Mouse (Mus musculus) MEL (cell line): ENCODE measurements around the gene Msi2.

ENCODE experiments used
- CTCF ChIP-seq, 3 experiments: IDR thresholded peaks in 2 of 3; conservative IDR thresholded peaks in 1 of 3; 2 replicates each; pipeline ENCODE4 v1.5.1; 2011 to 2012; ENCODE audit warnings: low read length in 3 of 3, low read depth in 2 of 3, mild to moderate bottlenecking in 2 of 3, improper control_type of control experiment in 1 of 3, inconsistent platforms in 1 of 3, mixed read lengths in 1 of 3, moderate library complexity in 1 of 3; ENCODE audit not compliant: control insufficient read depth in 1 of 3, insufficient read depth in 1 of 3, poor library complexity in 1 of 3, severe bottlenecking in 1 of 3
- GATA1 ChIP-seq: IDR thresholded peaks from 2 replicates; pipeline ENCODE4 v1.6.1; 2011; ENCODE audit warnings: low read depth, low read length, improper control_type of control experiment
- HCFC1 ChIP-seq: IDR thresholded peaks from 2 replicates; pipeline ENCODE4 v1.6.1; 2012; ENCODE audit warnings: low read depth, mild to moderate bottlenecking, inconsistent platforms, low read length, improper control_type of control experiment, moderate library complexity
- JUND ChIP-seq: IDR thresholded peaks from 2 replicates; pipeline ENCODE4 v1.6.1; 2011; ENCODE audit warnings: low read depth, mild to moderate bottlenecking, improper control_type of control experiment, low read length
- MAFK ChIP-seq: IDR thresholded peaks from 2 replicates; pipeline ENCODE4 v1.6.1; 2011; ENCODE audit warnings: low read depth, mild to moderate bottlenecking, low read length, improper control_type of control experiment, borderline replicate concordance
- MAX ChIP-seq: IDR thresholded peaks from 2 replicates; pipeline ENCODE4 v1.6.1; 2011; ENCODE audit warnings: low read length, improper control_type of control experiment
- MEF2A ChIP-seq: IDR thresholded peaks from 2 replicates; pipeline ENCODE4 v1.6.1; 2014; ENCODE audit warnings: low read depth, mild to moderate bottlenecking, inconsistent platforms, low read length, improper control_type of control experiment; ENCODE audit not compliant: poor library complexity, insufficient replicate concordance, severe bottlenecking; ENCODE audit errors: extremely low read depth
- NRF1 ChIP-seq: IDR thresholded peaks from 2 replicates; pipeline ENCODE4 v1.6.1; 2014; ENCODE audit warnings: low read depth, mild to moderate bottlenecking, inconsistent platforms, low read length, improper control_type of control experiment, moderate library complexity; ENCODE audit not compliant: poor library complexity, insufficient read depth, severe bottlenecking
- POLR2A ChIP-seq, 2 experiments: IDR thresholded peaks; 2 replicates each; pipeline ENCODE4 v1.6.1; 2011 to 2012; ENCODE audit warnings: low read length in 2 of 2, mild to moderate bottlenecking in 2 of 2, control low read depth in 1 of 2, improper control_type of control experiment in 1 of 2, low read depth in 1 of 2, moderate library complexity in 1 of 2; ENCODE audit not compliant: control insufficient read depth in 1 of 2, insufficient read depth in 1 of 2, poor library complexity in 1 of 2
- TCF12 ChIP-seq: IDR thresholded peaks from 2 replicates; pipeline ENCODE4 v1.6.1; 2014; ENCODE audit warnings: low read depth, mild to moderate bottlenecking, inconsistent platforms, low read length, improper control_type of control experiment, moderate library complexity
- UBTF ChIP-seq: IDR thresholded peaks from 2 replicates; pipeline ENCODE4 v1.6.1; 2012; ENCODE audit warnings: low read depth, mild to moderate bottlenecking, inconsistent platforms, low read length, improper control_type of control experiment, moderate library complexity, borderline replicate concordance; ENCODE audit not compliant: insufficient read depth
- USF1 ChIP-seq: IDR thresholded peaks from 2 replicates; pipeline ENCODE4 v1.6.1; 2014; ENCODE audit warnings: low read depth, mild to moderate bottlenecking, inconsistent platforms, low read length, improper control_type of control experiment, moderate library complexity

- TF ChIP-seq POLR2A (IDR thresholded peaks at IDR 0.05; ENCODE audit: control insufficient read depth in 1 of 2, insufficient read depth in 1 of 2, low read depth in 1 of 2, low read length in 2 of 2, poor library complexity in 1 of 2): no peak
- no peak for TF ChIP-seq GATA1
- TF ChIP-seq CTCF (IDR thresholded peaks at IDR 0.05 in 2 of 3, conservative IDR thresholded peaks at IDR 0.05 in 1 of 3; ENCODE audit: control insufficient read depth in 1 of 3, insufficient read depth in 1 of 3, low read depth in 2 of 3, low read length in 3 of 3, poor library complexity in 1 of 3, severe bottlenecking in 1 of 3): no peak
- no peak for TF ChIP-seq HCFC1
- no peak for TF ChIP-seq TCF12
- TF ChIP-seq USF1: no peak
- TF ChIP-seq JUND: no peak
- no peak for TF ChIP-seq MAFK
- no peak for TF ChIP-seq UBTF
- TF ChIP-seq MEF2A: no peak
- TF ChIP-seq NRF1: no peak
- no peak for TF ChIP-seq MAX
Measured at GRCm38 (mm10) chr11:88508133-88508532, 210.2 kb downstream of the Msi2 start.
